Mouse (Mus musculus) heart, adult 2 months (tissue): ENCODE measurements around the gene Aagab.

Source experiments
- CTCF ChIP-seq: fragments of 200-600 bp; IDR thresholded peaks from 2 replicates; pipeline ENCODE4 v1.8.1; 2022; ENCODE audit warnings: antibody characterized with exemption, mild to moderate bottlenecking, moderate library complexity
- POLR2A ChIP-seq: fragments of 200-500 bp; IDR thresholded peaks from 2 replicates; pipeline ENCODE4 v1.6.1; 2011; ENCODE audit warnings: mild to moderate bottlenecking, low read depth, low read length, control low read depth; ENCODE audit not compliant: insufficient read depth

DNA sequence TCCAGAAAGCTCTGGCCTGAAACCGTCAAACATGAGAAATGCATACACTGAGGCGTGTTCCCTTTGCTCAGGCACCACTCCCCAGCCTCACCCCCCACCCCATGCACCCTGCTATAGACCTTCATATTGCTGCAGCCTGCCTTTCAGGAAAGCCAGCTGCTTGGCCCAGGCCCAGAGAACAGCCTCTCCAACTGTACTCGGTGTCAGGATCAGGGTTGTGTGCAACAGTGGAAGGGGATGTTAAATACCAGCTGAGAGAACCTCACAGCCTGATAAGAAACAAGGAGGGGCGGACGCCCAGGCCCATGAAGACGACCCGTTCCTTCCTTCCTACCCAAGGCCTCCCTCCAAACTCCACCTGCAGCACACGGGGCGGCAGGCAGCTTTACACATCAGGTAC is 79.8 kb downstream of the Aagab start:
- TF ChIP-seq CTCF = no peak
- TF ChIP-seq POLR2A = no peak
